In the genomic region with DNA sequence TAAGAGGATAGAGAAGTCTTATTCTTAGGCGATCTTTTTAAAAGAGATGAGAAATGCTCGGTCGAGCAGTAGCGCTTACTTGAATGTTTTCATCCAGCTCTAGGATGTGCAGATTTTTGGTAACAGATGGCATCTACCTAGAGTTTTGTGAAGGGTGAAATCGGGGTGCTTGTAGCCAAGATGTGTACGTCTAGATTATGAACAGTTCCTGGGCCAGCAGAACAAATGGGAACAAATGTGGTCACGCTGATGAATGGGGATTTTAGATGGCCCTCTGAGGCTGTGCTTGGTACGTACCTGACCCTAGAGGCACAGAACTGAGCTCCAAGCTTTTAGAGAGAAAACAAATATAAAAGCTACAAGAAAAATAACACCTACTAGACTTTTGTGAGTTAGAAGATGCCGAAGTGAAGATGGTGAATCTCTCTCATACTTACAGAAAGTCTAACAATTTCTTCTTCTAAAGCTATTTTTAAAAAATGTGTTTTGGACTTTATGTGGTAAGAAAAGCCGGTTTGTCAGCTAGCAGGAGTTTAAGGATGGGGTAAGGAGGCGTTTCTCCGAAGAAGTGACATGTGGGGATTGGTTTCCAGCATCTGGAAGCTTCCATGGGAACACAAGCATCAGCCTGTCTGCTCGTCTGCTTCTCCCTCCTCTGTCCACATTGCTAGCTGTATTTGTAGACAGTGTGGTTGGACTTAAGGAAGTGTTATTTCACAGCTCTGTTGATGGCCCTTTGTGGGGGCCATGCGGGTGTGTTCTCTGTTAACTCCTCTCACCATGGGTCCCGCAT, we compare ENCODE assay signal across 11 mouse cellular contexts. TPM values are rescaled to one million over a fixed set of nuclear protein-coding genes. Genes with fewer than 3 reads are reported as not detected.
A peak's percentile ranks its signal among the peaks of the same experiment; 100 is the strongest.
DNase-seq lines count a peak whose midpoint lies in the region.
"Had no signal": no experiment of that assay in that cellular context is flagged by ENCODE, and none has a peak within 500 bp of the region (broad histone marks: within the 10 kb centered on the region; RNA-seq: fewer than 3 reads in every experiment).

No protein-coding gene starts in this region.

- peak; percentile 39 to 61 for DNase-seq in frontal cortex, adult 2 months (ENCODE audit: extremely low spot score in 1 of 2, low spot score in 1 of 2)
- no peak for DNase-seq in frontal cortex, postnatal 25 days (ENCODE audit: low spot score in 2 of 2)
- DNase-seq in layer of hippocampus, adult 9-11 months = peak; percentile 36
- no peak for DNase-seq in layer of hippocampus, adult 8-10 months (ENCODE audit: low spot score in 2 of 2)
- DNase-seq in cerebellum, adult 8-10 months = peak; percentile 62
- DNase-seq in telencephalon, adult 2 months (ENCODE audit: low read depth, low spot score) = peak; percentile 55
- DNase-seq in heart, adult 18-20 months = no peak
- DNase-seq: adrenal gland, adult 8-10 months; gastrocnemius, postnatal 36 days; heart, postnatal 36 days; thymus, postnatal 36 days had no signal

RNA-seq across cellular contexts. Expression of gene Pkp4, which starts 20.9 kb away (rescaled TPM):
- polyA plus RNA-seq in frontal cortex, adult 2 months (2012; rRNA removed) = 140 and 149 TPM in 2 replicates
- 100 to 1,000 TPM; 272 to 325 (median 301) TPM for total RNA-seq in layer of hippocampus, adult 8-10 months (2022)
- 100 to 1,000 TPM; 129 to 159 TPM for total RNA-seq in heart, adult 18-20 months (2021)

RNA-seq across cellular contexts. Expression of gene Ccdc148, which starts 21.0 kb away (rescaled TPM):
- 6.6 and 7.6 TPM in 2 replicates for polyA plus RNA-seq in frontal cortex, adult 2 months (2012; rRNA removed)
- total RNA-seq in layer of hippocampus, adult 8-10 months (2022) = 10 to 100 TPM; 14.8 to 17.8 (median 16.1) TPM
- total RNA-seq in heart, adult 18-20 months (2021) = 1 to 10 TPM in 1 of 2 experiments, under 1 TPM in 1; 0.69 to 1.0 TPM

Comparison
In these comparisons a context has a peak if more than half of its experiments do, and no peak if none do; other contexts are left out.
1. DNase-seq: peak in frontal cortex, adult 2 months (2 of 2), layer of hippocampus, adult 9-11 months (single experiment), cerebellum, adult 8-10 months (single experiment) and telencephalon, adult 2 months (single experiment); none in frontal cortex, postnatal 25 days (0 of 2), layer of hippocampus, adult 8-10 months (0 of 2) and heart, adult 18-20 months (0 of 2).
2. RNA of gene Ccdc148, which starts 21.0 kb away (total RNA-seq): 14.8 to 17.8 TPM in layer of hippocampus, adult 8-10 months; 0.69 to 1.0 TPM in heart, adult 18-20 months; every median in the first group is over 4 times any median in the second.